Mouse (Mus musculus): ENCODE data around the gene Wwox. TPM values are rescaled to one million over a fixed set of nuclear protein-coding genes. Genes with fewer than 3 reads are reported as not detected.

Wwox gene
- total and polyA plus RNA-seq, 3 experiments: 7.6 to 61.8 (median 12.2) TPM

DNA sequence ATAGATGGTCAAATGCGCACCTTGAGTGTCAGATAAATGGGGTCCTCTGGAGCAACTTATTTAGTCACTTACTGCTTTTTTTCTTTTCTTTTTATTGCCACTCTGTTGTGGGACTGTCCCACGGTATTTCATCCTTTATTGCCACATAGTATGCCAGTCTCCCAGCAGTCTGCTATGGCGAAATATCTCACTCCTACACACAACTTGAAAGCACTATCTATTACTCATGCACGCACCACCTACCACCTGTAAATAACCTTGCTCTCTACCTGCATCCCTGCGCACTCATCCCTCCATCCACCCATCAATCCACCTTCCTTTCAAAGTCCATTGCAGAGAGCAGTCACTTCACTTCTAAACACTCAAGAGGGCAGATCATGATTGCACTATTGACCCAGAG, 687.2 kb downstream of the Wwox start:
- Histone ChIP-seq H3K36me3 (ENCODE audit: control insufficient read depth in 1 of 2, insufficient read depth in 2 of 2, low read length in 2 of 2) (no peaks in the 10 kb centered on the region), H3K27me3 (ENCODE audit: control insufficient read depth in 1 of 2, insufficient read depth in 2 of 2, low read length in 2 of 2) (no peaks in the 10 kb centered on the region), H3K4me1 (ENCODE audit: control insufficient read depth in 1 of 2, insufficient read depth in 2 of 2, low read length in 2 of 2) (no peaks in the 10 kb centered on the region), H3K27ac (ENCODE audit: control insufficient read depth, low read depth, low read length) (no peak overlapping the region), H3K79me2 (ENCODE audit: control insufficient read depth, insufficient read depth, low read length, poor library complexity) (no peaks in the 10 kb centered on the region), H3K4me3 (ENCODE audit: control insufficient read depth in 1 of 2, insufficient read depth in 1 of 2, low read depth in 2 of 2, low read length in 2 of 2) (no peak overlapping the region), H3K9me3 (replicated peaks; ENCODE audit: insufficient read depth, low read length) (no peaks in the 10 kb centered on the region), H3K9ac (ENCODE audit: control insufficient read depth, low read depth, low read length, poor library complexity, severe bottlenecking) (no peak overlapping the region)
- TF ChIP-seq MAFK (IDR thresholded peaks at IDR 0.05; ENCODE audit: borderline replicate concordance, low read depth, low read length): no peak
- TF ChIP-seq NRF1 (IDR thresholded peaks at IDR 0.05; ENCODE audit: insufficient read depth, low read depth, low read length, poor library complexity, severe bottlenecking): no peak
- no peak for TF ChIP-seq KAT2A (conservative IDR thresholded peaks at IDR 0.05; ENCODE audit: low read depth, low read length)
- no peak for DNase-seq (ENCODE audit: low read depth, low spot score)

DNA sequence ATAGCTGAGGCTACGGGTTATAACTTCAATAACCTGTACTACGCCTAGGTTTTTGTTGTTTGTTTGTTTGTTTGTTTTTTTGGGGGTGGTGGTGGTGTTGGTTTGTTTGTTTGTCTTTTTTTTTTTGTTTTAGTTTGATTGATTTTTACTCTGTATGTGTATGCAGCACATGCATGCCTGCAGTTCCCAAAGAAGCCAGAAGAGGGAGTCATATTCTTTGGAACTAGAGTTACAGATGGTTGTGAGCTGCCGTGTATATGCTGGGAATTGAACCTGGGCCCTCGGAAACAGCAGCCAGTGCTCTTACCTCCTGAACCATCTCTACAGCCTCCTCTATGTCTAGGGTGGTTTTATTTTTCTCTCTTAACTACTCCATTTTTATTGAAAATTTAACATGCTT, 689.9 kb downstream of the Wwox start:
- no peaks in the 10 kb centered on the region for H3K4me1 ChIP-seq (ENCODE audit: control insufficient read depth in 1 of 2, insufficient read depth in 2 of 2, low read length in 2 of 2)
- no peaks in the 10 kb centered on the region for H3K36me3 ChIP-seq (ENCODE audit: control insufficient read depth in 1 of 2, insufficient read depth in 2 of 2, low read length in 2 of 2)
- no peak overlapping the region for H3K27ac ChIP-seq (ENCODE audit: control insufficient read depth, low read depth, low read length)
- H3K9me3 ChIP-seq (replicated peaks; ENCODE audit: insufficient read depth, low read length): no peaks in the 10 kb centered on the region
- H3K27me3 ChIP-seq (ENCODE audit: control insufficient read depth in 1 of 2, insufficient read depth in 2 of 2, low read length in 2 of 2): no peaks in the 10 kb centered on the region
- no peaks in the 10 kb centered on the region for H3K79me2 ChIP-seq (ENCODE audit: control insufficient read depth, insufficient read depth, low read length, poor library complexity)
- no peak overlapping the region for H3K4me3 ChIP-seq (ENCODE audit: control insufficient read depth in 1 of 2, insufficient read depth in 1 of 2, low read depth in 2 of 2, low read length in 2 of 2)
- H3K9ac ChIP-seq (ENCODE audit: control insufficient read depth, low read depth, low read length, poor library complexity, severe bottlenecking): no peak overlapping the region
- no peak for DNase-seq (ENCODE audit: low read depth, low spot score)
- TF ChIP-seq ELF1 (IDR thresholded peaks at IDR 0.05; ENCODE audit: low read depth, low read length) (no peak), SIN3A (IDR thresholded peaks at IDR 0.05; ENCODE audit: low read length) (no peak), MYB (IDR thresholded peaks at IDR 0.05; ENCODE audit: low read depth, low read length) (no peak), ZMIZ1 (IDR thresholded peaks at IDR 0.05; ENCODE audit: low read depth, low read length) (no peak), MAX (IDR thresholded peaks at IDR 0.05; ENCODE audit: low read length) (no peak), CHD1 (IDR thresholded peaks at IDR 0.05; ENCODE audit: low read depth, low read length) (no peak), RAD21 (IDR thresholded peaks at IDR 0.05; ENCODE audit: low read depth, low read length) (no peak), SMC3 (IDR thresholded peaks at IDR 0.05; ENCODE audit: low read depth, low read length) (no peak), ETS1 (IDR thresholded peaks at IDR 0.05; ENCODE audit: low read depth, low read length) (no peak), NELFE (IDR thresholded peaks at IDR 0.05; ENCODE audit: low read depth, low read length) (no peak), ZC3H11A (IDR thresholded peaks at IDR 0.05; ENCODE audit: low read depth, low read length) (no peak), KAT2A (conservative IDR thresholded peaks at IDR 0.05; ENCODE audit: low read depth, low read length) (no peak), MAFK (IDR thresholded peaks at IDR 0.05; ENCODE audit: borderline replicate concordance, low read depth, low read length) (no peak)

DNA sequence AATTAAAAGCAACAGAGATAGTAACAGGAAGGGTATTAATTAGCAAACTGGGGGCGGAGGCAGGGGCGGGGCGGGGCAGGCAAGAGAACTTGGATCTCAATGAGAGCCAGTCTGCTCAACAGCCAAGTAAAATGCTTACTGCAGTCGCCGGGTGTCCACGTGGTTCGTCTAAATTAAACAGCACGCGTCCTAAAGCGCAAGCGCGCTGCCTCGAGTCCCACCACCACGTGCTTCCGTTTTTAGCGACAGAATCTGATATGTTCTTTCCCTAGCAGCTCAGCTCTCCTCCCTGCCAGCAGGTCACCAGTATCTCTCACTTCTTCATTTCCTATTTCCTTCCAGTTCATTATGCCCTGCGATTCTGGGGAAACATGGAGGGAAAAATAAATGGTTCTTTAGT, 693.7 kb downstream of the Wwox start:
- H3K27me3 ChIP-seq (ENCODE audit: control insufficient read depth in 1 of 2, insufficient read depth in 2 of 2, low read length in 2 of 2): no peaks in the 10 kb centered on the region
- no peak overlapping the region for H3K4me3 ChIP-seq (ENCODE audit: control insufficient read depth in 1 of 2, insufficient read depth in 1 of 2, low read depth in 2 of 2, low read length in 2 of 2)
- DNase-seq (ENCODE audit: low read depth, low spot score): no peak
- H3K36me3 ChIP-seq (ENCODE audit: control insufficient read depth in 1 of 2, insufficient read depth in 2 of 2, low read length in 2 of 2): no peaks in the 10 kb centered on the region
- TF ChIP-seq USF1 (IDR thresholded peaks at IDR 0.05; ENCODE audit: low read depth, low read length): no peak
- no peaks in the 10 kb centered on the region for H3K4me1 ChIP-seq (ENCODE audit: control insufficient read depth in 1 of 2, insufficient read depth in 2 of 2, low read length in 2 of 2)
- H3K9ac ChIP-seq (ENCODE audit: control insufficient read depth, low read depth, low read length, poor library complexity, severe bottlenecking): no peak overlapping the region
- H3K27ac ChIP-seq (ENCODE audit: control insufficient read depth, low read depth, low read length): no peak overlapping the region
- no peaks in the 10 kb centered on the region for H3K79me2 ChIP-seq (ENCODE audit: control insufficient read depth, insufficient read depth, low read length, poor library complexity)
- no peaks in the 10 kb centered on the region for H3K9me3 ChIP-seq (replicated peaks; ENCODE audit: insufficient read depth, low read length)
